ENCODE assay signal across 23 mouse cellular contexts in genomic region chr3:51003506-51004170, GRCm38 (mm10).
DNase-seq lines count a peak whose midpoint lies in the region; ATAC-seq lines count a peak whose summit lies in the region.
"Had no signal": no experiment of that assay in that cellular context is flagged by ENCODE, and none has a peak within 500 bp of the region (broad histone marks: within the 10 kb centered on the region; RNA-seq: fewer than 3 reads in every experiment).

No protein-coding gene starts in this region.

- no peak for ATAC-seq in hindbrain, embryonic 13.5 days (ENCODE audit: low FRiP score)
- ATAC-seq in midbrain, embryonic 14.5 days (ENCODE audit: low FRiP score, low TSS enrichment), result no peak
- ATAC-seq in midbrain, embryonic 11.5 days (ENCODE audit: low FRiP score), result peak; percentile 42; the same call in 1 of the 2 replicates
- ATAC-seq in neural tube, embryonic 15.5 days (ENCODE audit: low FRiP score), result 0 out of 2 replicates have a peak, but pooled peaks have one; percentile 28
- ATAC-seq in inflammation-experienced regulatory T-cells, adult 6 months, result no peak
- ATAC-seq: CD4-positive, CD25-positive, alpha-beta regulatory T cell, adult 4 months had no signal

- no peak overlapping the region for H3K9ac ChIP-seq in hindbrain, embryonic 13.5 days
- H3K9ac ChIP-seq in midbrain, embryonic 14.5 days (replicated peaks; ENCODE audit: low read length), result no peak overlapping the region
- H3K9ac ChIP-seq in midbrain, embryonic 11.5 days (ENCODE audit: low read length), result no peak overlapping the region
- H3K9ac ChIP-seq in neural tube, embryonic 15.5 days (replicated peaks), result no peak overlapping the region
- H3K9ac ChIP-seq: liver, embryonic 15.5 days; lung, embryonic 15.5 days had no signal

- no peaks in the 10 kb centered on the region for H3K9me3 ChIP-seq in hindbrain, embryonic 10.5 days
- no peaks in the 10 kb centered on the region for H3K9me3 ChIP-seq in hindbrain, embryonic 13.5 days
- H3K9me3 ChIP-seq in midbrain, embryonic 10.5 days (replicated peaks), result no peaks in the 10 kb centered on the region
- no peaks in the 10 kb centered on the region for H3K9me3 ChIP-seq in midbrain, embryonic 14.5 days (ENCODE audit: control insufficient read depth, low read length)
- no peaks in the 10 kb centered on the region for H3K9me3 ChIP-seq in midbrain, embryonic 11.5 days (ENCODE audit: control insufficient read depth, low read length)
- H3K9me3 ChIP-seq in neural tube, embryonic 15.5 days (replicated peaks), result no peaks in the 10 kb centered on the region
- H3K9me3 ChIP-seq: liver, embryonic 15.5 days; lung, embryonic 15.5 days; megakaryocyte, embryonic 14.5 days had no signal

- peaks cover 18% of the 10 kb centered on the region for H3K4me1 ChIP-seq in hindbrain, embryonic 10.5 days (replicated peaks)
- H3K4me1 ChIP-seq in hindbrain, embryonic 13.5 days (replicated peaks), result peaks cover 8% of the 10 kb centered on the region; the same call in 1 of the 2 replicates
- peaks cover 21% of the 10 kb centered on the region for H3K4me1 ChIP-seq in midbrain, embryonic 10.5 days
- H3K4me1 ChIP-seq in midbrain, embryonic 14.5 days (ENCODE audit: control insufficient read depth, insufficient read depth, low read length), result 0 out of 2 replicates have a peak, but pooled peaks cover 7% of the 10 kb centered on the region
- H3K4me1 ChIP-seq in midbrain, embryonic 11.5 days (ENCODE audit: control insufficient read depth, insufficient read depth, low read length), result 0 out of 2 replicates have a peak, but pooled peaks cover 2% of the 10 kb centered on the region
- H3K4me1 ChIP-seq in neural tube, embryonic 15.5 days, result peaks cover 7% of the 10 kb centered on the region; the same call in 1 of the 2 replicates
- H3K4me1 ChIP-seq: liver, embryonic 15.5 days; megakaryocyte, embryonic 14.5 days had no signal

- no peak overlapping the region for H3K4me3 ChIP-seq in hindbrain, embryonic 10.5 days
- H3K4me3 ChIP-seq in hindbrain, embryonic 13.5 days, result no peak overlapping the region
- H3K4me3 ChIP-seq in midbrain, embryonic 10.5 days, result no peak overlapping the region
- no peak overlapping the region for H3K4me3 ChIP-seq in midbrain, embryonic 14.5 days (replicated peaks; ENCODE audit: low read depth, low read length)
- H3K4me3 ChIP-seq in midbrain, embryonic 11.5 days (ENCODE audit: low read depth, low read length), result no peak overlapping the region
- no peak overlapping the region for H3K4me3 ChIP-seq in neural tube, embryonic 15.5 days (replicated peaks)
- H3K4me3 ChIP-seq: gastrocnemius, adult 2 months; left cerebral cortex, adult 2 months; liver, embryonic 15.5 days; lung, embryonic 15.5 days; megakaryocyte, embryonic 14.5 days had no signal

- no peak for DNase-seq in hindbrain, embryonic 10.5 days (ENCODE audit: low spot score)
- no peak for DNase-seq in midbrain, embryonic 10.5 days (ENCODE audit: low spot score)
- no peak for DNase-seq in midbrain, embryonic 14.5 days
- DNase-seq in midbrain, embryonic 11.5 days (ENCODE audit: low spot score, missing footprints), result peak; percentile 68
- no peak for DNase-seq in spleen, postnatal 36 days (ENCODE audit: low spot score in 2 of 2)
- DNase-seq: adrenal gland, postnatal 14 days; cerebellum, adult 8-10 months; gastrocnemius, adult 2 months; kidney, adult 18-20 months; kidney, postnatal 4 days; liver; lung, postnatal 36 days; thymus, adult 18-20 months; thymus, postnatal 36 days had no signal

- peak overlapping the region; percentile 69 for H3K27ac ChIP-seq in hindbrain, embryonic 10.5 days
- no peak overlapping the region for H3K27ac ChIP-seq in hindbrain, embryonic 13.5 days
- peak overlapping the region; percentile 68 for H3K27ac ChIP-seq in midbrain, embryonic 10.5 days (replicated peaks)
- no peak overlapping the region for H3K27ac ChIP-seq in midbrain, embryonic 14.5 days (replicated peaks; ENCODE audit: low read depth, low read length)
- H3K27ac ChIP-seq in midbrain, embryonic 11.5 days (ENCODE audit: low read depth, low read length), result no peak overlapping the region
- no peak overlapping the region for H3K27ac ChIP-seq in neural tube, embryonic 15.5 days (replicated peaks)
- H3K27ac ChIP-seq: gastrocnemius, adult 2 months; left cerebral cortex, adult 2 months; liver, embryonic 15.5 days; lung, embryonic 15.5 days had no signal

- no peak overlapping the region for H3K4me2 ChIP-seq in hindbrain, embryonic 13.5 days
- no peak overlapping the region for H3K4me2 ChIP-seq in midbrain, embryonic 14.5 days (ENCODE audit: low read length)
- H3K4me2 ChIP-seq in midbrain, embryonic 11.5 days, result no peak overlapping the region
- H3K4me2 ChIP-seq in neural tube, embryonic 15.5 days, result no peak overlapping the region
- H3K4me2 ChIP-seq: heart, embryonic 11.5 days; liver, embryonic 15.5 days; lung, embryonic 15.5 days had no signal

- 58% methylated on average over 8 of the region's 8 CpGs for WGBS in hindbrain, embryonic 10.5 days
- WGBS in hindbrain, embryonic 13.5 days, result 40% methylated on average over 8 of the region's 8 CpGs
- 82% methylated on average over 8 of the region's 8 CpGs for WGBS in midbrain, embryonic 10.5 days
- WGBS in midbrain, embryonic 14.5 days, result 63% methylated on average over 8 of the region's 8 CpGs
- 74% methylated on average over 8 of the region's 8 CpGs for WGBS in midbrain, embryonic 11.5 days
- 38% methylated on average over 8 of the region's 8 CpGs for WGBS in neural tube, embryonic 15.5 days

- no peaks in the 10 kb centered on the region for H3K36me3 ChIP-seq in hindbrain, embryonic 10.5 days
- no peaks in the 10 kb centered on the region for H3K36me3 ChIP-seq in hindbrain, embryonic 13.5 days
- H3K36me3 ChIP-seq in midbrain, embryonic 10.5 days, result no peaks in the 10 kb centered on the region
- no peaks in the 10 kb centered on the region for H3K36me3 ChIP-seq in midbrain, embryonic 14.5 days (ENCODE audit: control insufficient read depth, insufficient read depth, low read length)
- no peaks in the 10 kb centered on the region for H3K36me3 ChIP-seq in midbrain, embryonic 11.5 days (ENCODE audit: control insufficient read depth, insufficient read depth, low read length)
- no peaks in the 10 kb centered on the region for H3K36me3 ChIP-seq in neural tube, embryonic 15.5 days
- H3K36me3 ChIP-seq: liver, embryonic 15.5 days; lung, embryonic 15.5 days had no signal

- no peaks in the 10 kb centered on the region for H3K27me3 ChIP-seq in hindbrain, embryonic 10.5 days (ENCODE audit: insufficient read depth, poor library complexity, severe bottlenecking)
- no peaks in the 10 kb centered on the region for H3K27me3 ChIP-seq in hindbrain, embryonic 13.5 days
- no peaks in the 10 kb centered on the region for H3K27me3 ChIP-seq in midbrain, embryonic 10.5 days (ENCODE audit: low read depth, poor library complexity, severe bottlenecking)
- no peaks in the 10 kb centered on the region for H3K27me3 ChIP-seq in midbrain, embryonic 14.5 days (ENCODE audit: control insufficient read depth, insufficient read depth, low read length)
- H3K27me3 ChIP-seq in midbrain, embryonic 11.5 days (ENCODE audit: control insufficient read depth, insufficient read depth, low read length), result no peaks in the 10 kb centered on the region
- H3K27me3 ChIP-seq in neural tube, embryonic 15.5 days (replicated peaks), result no peaks in the 10 kb centered on the region
- H3K27me3 ChIP-seq: liver, embryonic 15.5 days; lung, embryonic 15.5 days had no signal

Comparison
In these comparisons a context has a peak if more than half of its experiments do, and no peak if none do; other contexts are left out.
1. H3K27ac ChIP-seq: peak in hindbrain, embryonic 10.5 days (single experiment) and midbrain, embryonic 10.5 days (single experiment); none in hindbrain, embryonic 13.5 days (single experiment), midbrain, embryonic 14.5 days (single experiment), midbrain, embryonic 11.5 days (single experiment) and neural tube, embryonic 15.5 days (single experiment).
2. ATAC-seq: peak in midbrain, embryonic 11.5 days (single experiment) and neural tube, embryonic 15.5 days (single experiment); none in hindbrain, embryonic 13.5 days (single experiment), midbrain, embryonic 14.5 days (single experiment) and inflammation-experienced regulatory T-cells, adult 6 months (single experiment).